Mouse (Mus musculus): ENCODE results near the gene Scfd2. TPM values are rescaled to one million over a fixed set of nuclear protein-coding genes. Genes with fewer than 3 reads are reported as not detected.

The Scfd2 gene
- polyA plus RNA-seq, 1 experiment from 2014 or later = 7.3 TPM

- whole genome bisulfite sequencing (ENCODE audit: insufficient replicate concordance) = 83% methylated on average over 4 of the region's 4 CpGs
- ATAC-seq (no peak), DNase-seq (no peak)
- no peaks in the 10 kb centered on the region for H3K9me3 ChIP-seq (ENCODE audit: low read length)
- H3K27ac ChIP-seq (ENCODE audit: low read depth) = no peak overlapping the region
- peaks cover 2% of the 10 kb centered on the region; the same call in 1 of the 2 replicates for H3K4me1 ChIP-seq (ENCODE audit: insufficient read depth)
- H3K36me3 ChIP-seq (replicated peaks; ENCODE audit: insufficient read depth, low read length) = no peaks in the 10 kb centered on the region
- no peak overlapping the region for H3K4me3 ChIP-seq (ENCODE audit: low read depth, low read length)
- TF ChIP-seq CTCF (IDR thresholded peaks at IDR 0.05; ENCODE audit: low read depth) (no peak), EP300 (IDR thresholded peaks at IDR 0.05; ENCODE audit: low read depth) (no peak)
- H3K27me3 ChIP-seq (ENCODE audit: insufficient read depth, low read length) = no peaks in the 10 kb centered on the region
- H3K4me2 ChIP-seq (ENCODE audit: low read depth, low read length) = no peak overlapping the region
- no peak overlapping the region for H3K9ac ChIP-seq (replicated peaks)
Measured at GRCm38 (mm10) chr5:74246453-74246852, 285.1 kb downstream of the Scfd2 start.

GRCm38 (mm10) chr5:74245641-74246145 is 285.9 kb downstream of the Scfd2 start:
- Histone ChIP-seq H3K4me3 (ENCODE audit: low read depth, low read length) (no peak overlapping the region), H3K27ac (ENCODE audit: low read depth) (no peak overlapping the region), H3K4me2 (ENCODE audit: low read depth, low read length) (no peak overlapping the region), H3K9ac (replicated peaks) (no peak overlapping the region), H3K4me1 (ENCODE audit: insufficient read depth) (peaks cover 2% of the 10 kb centered on the region; the same call in 1 of the 2 replicates), H3K9me3 (ENCODE audit: low read length) (no peaks in the 10 kb centered on the region), H3K36me3 (replicated peaks; ENCODE audit: insufficient read depth, low read length) (no peaks in the 10 kb centered on the region), H3K27me3 (ENCODE audit: insufficient read depth, low read length) (no peaks in the 10 kb centered on the region)
- DNase-seq (no peak), ATAC-seq (no peak)
- TF ChIP-seq EP300 (IDR thresholded peaks at IDR 0.05; ENCODE audit: low read depth) = no peak
- TF ChIP-seq CTCF (IDR thresholded peaks at IDR 0.05; ENCODE audit: low read depth) = no peak
- 80% methylated on average over 8 of the region's 8 CpGs for WGBS (ENCODE audit: insufficient replicate concordance)

GRCm38 (mm10) chr5:74244406-74245019 is 287.0 kb downstream of the Scfd2 start:
- Histone ChIP-seq H3K9ac (replicated peaks) (no peak overlapping the region), H3K36me3 (replicated peaks; ENCODE audit: insufficient read depth, low read length) (no peaks in the 10 kb centered on the region), H3K9me3 (ENCODE audit: low read length) (no peaks in the 10 kb centered on the region), H3K27ac (ENCODE audit: low read depth) (no peak overlapping the region), H3K4me2 (ENCODE audit: low read depth, low read length) (no peak overlapping the region), H3K27me3 (ENCODE audit: insufficient read depth, low read length) (no peaks in the 10 kb centered on the region), H3K4me3 (ENCODE audit: low read depth, low read length) (no peak overlapping the region), H3K4me1 (ENCODE audit: insufficient read depth) (peaks cover 2% of the 10 kb centered on the region)
- 79% methylated on average over 14 of the region's 14 CpGs for WGBS (ENCODE audit: insufficient replicate concordance)
- peak; percentile 82 for ATAC-seq
- no peak for TF ChIP-seq CTCF (IDR thresholded peaks at IDR 0.05; ENCODE audit: low read depth)
- TF ChIP-seq EP300 (IDR thresholded peaks at IDR 0.05; ENCODE audit: low read depth) = peak; percentile 34; the same call in 1 of the 2 replicates
- peak; percentile 65 for DNase-seq

- peak; percentile 20 for DNase-seq
- no peak; the same call in 1 of the 2 replicates for TF ChIP-seq EP300 (IDR thresholded peaks at IDR 0.05; ENCODE audit: low read depth)
- no peak for TF ChIP-seq CTCF (IDR thresholded peaks at IDR 0.05; ENCODE audit: low read depth)
- 62% methylated on average over 3 of the region's 3 CpGs for WGBS (ENCODE audit: insufficient replicate concordance)
- peak; percentile 91 for ATAC-seq
- no peaks in the 10 kb centered on the region for H3K9me3 ChIP-seq (ENCODE audit: low read length)
- no peaks in the 10 kb centered on the region for H3K36me3 ChIP-seq (replicated peaks; ENCODE audit: insufficient read depth, low read length)
- peaks cover 2% of the 10 kb centered on the region for H3K4me1 ChIP-seq (ENCODE audit: insufficient read depth)
- H3K27ac ChIP-seq (ENCODE audit: low read depth) = peak overlapping the region; percentile 79
- no peak overlapping the region for H3K9ac ChIP-seq (replicated peaks)
- no peak overlapping the region for H3K4me2 ChIP-seq (ENCODE audit: low read depth, low read length)
- no peak overlapping the region for H3K4me3 ChIP-seq (ENCODE audit: low read depth, low read length)
- H3K27me3 ChIP-seq (ENCODE audit: insufficient read depth, low read length) = no peaks in the 10 kb centered on the region
Measured at GRCm38 (mm10) chr5:74242654-74243053, 288.9 kb downstream of the Scfd2 start.

- Histone ChIP-seq H3K27ac (ENCODE audit: low read depth) (no peak overlapping the region), H3K9ac (replicated peaks) (no peak overlapping the region), H3K4me3 (ENCODE audit: low read depth, low read length) (no peak overlapping the region), H3K9me3 (ENCODE audit: low read length) (no peaks in the 10 kb centered on the region), H3K4me1 (ENCODE audit: insufficient read depth) (peaks cover 2% of the 10 kb centered on the region), H3K4me2 (ENCODE audit: low read depth, low read length) (no peak overlapping the region), H3K36me3 (replicated peaks; ENCODE audit: insufficient read depth, low read length) (no peaks in the 10 kb centered on the region), H3K27me3 (ENCODE audit: insufficient read depth, low read length) (no peaks in the 10 kb centered on the region)
- DNase-seq (no peak), ATAC-seq (no peak)
- no peak for TF ChIP-seq CTCF (IDR thresholded peaks at IDR 0.05; ENCODE audit: low read depth)
- no peak for TF ChIP-seq EP300 (IDR thresholded peaks at IDR 0.05; ENCODE audit: low read depth)
- WGBS (ENCODE audit: insufficient replicate concordance) = 67% methylated on average over 13 of the region's 13 CpGs
Measured at GRCm38 (mm10) chr5:74240926-74241680, 290.5 kb downstream of the Scfd2 start.

- no peak for TF ChIP-seq CTCF (IDR thresholded peaks at IDR 0.05; ENCODE audit: low read depth)
- no peak for TF ChIP-seq EP300 (IDR thresholded peaks at IDR 0.05; ENCODE audit: low read depth)
- Histone ChIP-seq H3K4me3 (ENCODE audit: low read depth, low read length) (no peak overlapping the region), H3K27ac (ENCODE audit: low read depth) (no peak overlapping the region), H3K36me3 (replicated peaks; ENCODE audit: insufficient read depth, low read length) (no peaks in the 10 kb centered on the region), H3K9me3 (ENCODE audit: low read length) (no peaks in the 10 kb centered on the region), H3K4me2 (ENCODE audit: low read depth, low read length) (no peak overlapping the region), H3K27me3 (ENCODE audit: insufficient read depth, low read length) (no peaks in the 10 kb centered on the region), H3K9ac (replicated peaks) (no peak overlapping the region), H3K4me1 (ENCODE audit: insufficient read depth) (peaks cover 2% of the 10 kb centered on the region)
- no peak for ATAC-seq
- 78% methylated on average over 8 of the region's 8 CpGs for WGBS (ENCODE audit: insufficient replicate concordance)
- DNase-seq = no peak
Measured at GRCm38 (mm10) chr5:74240298-74240697, 291.3 kb downstream of the Scfd2 start.

Measured in liver, postnatal 0 days (tissue).